Mouse (Mus musculus) heart, embryonic 11.5 days (tissue): ENCODE results near the gene Slco2a1. TPM values are rescaled to one million over a fixed set of nuclear protein-coding genes. Genes with fewer than 3 reads are reported as not detected.

Source experiments
- ATAC-seq: fragments of 200-750 bp; cut with Nextera tagmentation; replicated peaks from 2 replicates; pipeline ENCODE4 v1.8.0; 2017; ENCODE audit warnings: moderate library complexity; ENCODE audit not compliant: insufficient number of reproducible peaks, low FRiP score, low TSS enrichment
- H3K27ac ChIP-seq: fragments of 300-500 bp; sonication (generic); 2 replicates; pipeline ENCODE4 v1.5.1; 2014; ENCODE audit warnings: mild to moderate bottlenecking, low read depth, low read length
- H3K27me3 ChIP-seq: fragments of 300-500 bp; sonication (generic); 2 replicates; pipeline ENCODE4 v1.6.1; 2014; ENCODE audit warnings: mild to moderate bottlenecking, low read length, mixed read lengths; ENCODE audit not compliant: control insufficient read depth, insufficient read depth
- H3K36me3 ChIP-seq: fragments of 300-500 bp; sonication (generic); 2 replicates; pipeline ENCODE4 v1.6.1; 2014; ENCODE audit warnings: mild to moderate bottlenecking, low read length, moderate library complexity, mixed read lengths; ENCODE audit not compliant: control insufficient read depth, insufficient read depth
- H3K4me1 ChIP-seq: fragments of 300-500 bp; sonication (generic); 2 replicates; pipeline ENCODE4 v1.6.1; 2014; ENCODE audit warnings: low read length; ENCODE audit not compliant: control insufficient read depth, insufficient read depth
- H3K4me2 ChIP-seq: fragments of 300-500 bp; sonication (generic); 2 replicates; pipeline ENCODE4 v1.6.1; 2014; ENCODE audit warnings: mild to moderate bottlenecking, moderate library complexity
- H3K4me3 ChIP-seq: fragments of 300-500 bp; sonication (generic); 2 replicates; pipeline ENCODE4 v1.5.1; 2014; ENCODE audit warnings: low read depth, low read length
- H3K9ac ChIP-seq: fragments of 300-500 bp; sonication (generic); 2 replicates; pipeline ENCODE4 v1.6.1; 2014; ENCODE audit warnings: mild to moderate bottlenecking, low read depth, low read length, moderate library complexity
- H3K9me3 ChIP-seq: fragments of 300-500 bp; sonication (generic); replicated peaks from 2 replicates; pipeline ENCODE4 v1.6.1; 2016; ENCODE audit warnings: low read length; ENCODE audit not compliant: control insufficient read depth
- WGBS: fragments of 180-500 bp; shearing (Covaris S2); extraction: QIAGEN DNeasy Blood & Tissue Kit; methylation state at CpG from one replicate; pipeline ENCODE4 v1.1.7; 2014; ENCODE audit not compliant: insufficient replicate concordance; 5-methylcytosine and 5-hydroxymethylcytosine counted together
- polyA plus RNA-seq: library from polyadenylated mRNA; unstranded; fragments of >200 nt; fragmentation: Nextera tagmentation; extraction: Ambion mirVana; gene quantifications from 2 replicates; pipeline ENCODE4 v1.2.1, GENCODE M21; 2014

Slco2a1 gene
- polyA plus RNA-seq, 1 experiment from 2014 or later: 4.4 TPM

DNA sequence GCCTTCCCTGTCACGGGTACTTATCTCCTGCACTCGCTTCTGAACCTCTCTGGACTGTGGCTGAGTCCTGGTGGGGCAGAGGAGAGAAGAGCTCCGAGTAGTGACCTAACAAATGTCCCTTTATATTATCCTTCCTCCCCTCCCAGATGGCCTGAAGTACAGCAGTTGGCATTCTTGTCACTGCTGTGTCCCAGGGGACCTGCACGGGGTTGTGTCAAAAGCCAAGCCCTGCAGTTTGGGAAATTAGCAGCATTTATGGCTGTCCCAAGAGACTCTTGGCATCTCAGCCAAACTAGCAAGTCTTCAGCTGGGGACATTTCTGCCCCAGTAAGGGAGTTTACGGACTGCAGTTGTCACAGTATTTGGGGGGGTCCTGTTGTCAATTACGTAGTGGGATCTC is 151.0 kb downstream of the Slco2a1 start:
- no peak overlapping the region for H3K27ac ChIP-seq
- H3K9me3 ChIP-seq: no peaks in the 10 kb centered on the region
- H3K36me3 ChIP-seq: no peaks in the 10 kb centered on the region
- H3K4me1 ChIP-seq: peaks cover 22% of the 10 kb centered on the region
- WGBS: 65% methylated on average over 6 of the region's 6 CpGs
- no peak overlapping the region for H3K9ac ChIP-seq
- no peak for ATAC-seq
- H3K4me3 ChIP-seq: no peak overlapping the region
- no peak overlapping the region for H3K4me2 ChIP-seq
- no peaks in the 10 kb centered on the region for H3K27me3 ChIP-seq

DNA sequence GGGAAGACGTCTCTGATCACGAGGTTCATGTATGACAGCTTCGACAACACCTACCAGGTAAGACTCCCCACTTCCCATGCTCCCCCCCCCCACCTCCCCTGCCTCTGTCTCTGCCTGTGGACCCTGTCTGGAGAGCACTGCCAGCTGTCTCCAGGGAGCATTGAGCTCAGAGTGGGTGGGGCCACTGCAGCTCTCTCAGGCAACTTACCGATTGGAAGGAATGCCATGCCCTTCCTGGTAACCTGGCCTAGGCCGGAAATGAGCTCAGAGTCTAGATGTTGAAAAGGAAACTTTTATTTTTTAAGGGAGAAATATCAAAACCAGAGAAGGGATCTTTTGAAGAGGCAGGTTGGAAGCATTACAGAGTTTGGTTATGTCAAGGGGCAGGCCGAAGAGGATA is 151.9 kb downstream of the Slco2a1 start:
- H3K36me3 ChIP-seq: no peaks in the 10 kb centered on the region
- H3K9me3 ChIP-seq: no peaks in the 10 kb centered on the region
- ATAC-seq: no peak
- H3K4me3 ChIP-seq: no peak overlapping the region
- H3K27me3 ChIP-seq: no peaks in the 10 kb centered on the region
- peaks cover 26% of the 10 kb centered on the region for H3K4me1 ChIP-seq
- H3K4me2 ChIP-seq: no peak overlapping the region
- H3K27ac ChIP-seq: no peak overlapping the region
- H3K9ac ChIP-seq: no peak overlapping the region
- WGBS: 72% methylated on average over 6 of the region's 6 CpGs

DNA sequence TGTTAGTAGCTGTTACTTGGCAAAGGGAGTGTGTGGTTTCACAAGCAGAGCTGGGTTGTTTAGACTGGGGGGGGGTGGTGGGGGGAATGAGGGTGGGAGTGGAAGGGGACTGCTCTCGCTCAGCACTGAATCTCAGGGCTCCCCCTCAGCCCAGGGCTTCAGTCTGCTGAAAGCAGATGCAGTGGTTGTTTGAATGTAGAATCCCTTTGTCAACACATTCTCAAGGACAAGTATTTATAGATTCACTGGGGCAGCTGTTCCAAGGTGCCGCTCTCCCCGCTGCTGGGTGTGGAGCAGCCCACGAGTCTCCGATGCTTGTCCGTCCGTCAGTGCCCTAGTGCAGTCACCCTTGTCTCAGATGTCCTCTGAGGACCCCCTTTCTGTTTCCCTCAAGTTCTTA is 152.8 kb downstream of the Slco2a1 start:
- no peaks in the 10 kb centered on the region for H3K27me3 ChIP-seq
- ATAC-seq: no peak
- 60% methylated on average over 7 of the region's 7 CpGs for WGBS
- no peak overlapping the region for H3K9ac ChIP-seq
- no peaks in the 10 kb centered on the region for H3K36me3 ChIP-seq
- peaks cover 27% of the 10 kb centered on the region for H3K4me1 ChIP-seq
- H3K27ac ChIP-seq: peak overlapping the region; percentile 62; the same call in 1 of the 2 replicates
- no peaks in the 10 kb centered on the region for H3K9me3 ChIP-seq
- no peak overlapping the region for H3K4me3 ChIP-seq
- no peak overlapping the region for H3K4me2 ChIP-seq

DNA sequence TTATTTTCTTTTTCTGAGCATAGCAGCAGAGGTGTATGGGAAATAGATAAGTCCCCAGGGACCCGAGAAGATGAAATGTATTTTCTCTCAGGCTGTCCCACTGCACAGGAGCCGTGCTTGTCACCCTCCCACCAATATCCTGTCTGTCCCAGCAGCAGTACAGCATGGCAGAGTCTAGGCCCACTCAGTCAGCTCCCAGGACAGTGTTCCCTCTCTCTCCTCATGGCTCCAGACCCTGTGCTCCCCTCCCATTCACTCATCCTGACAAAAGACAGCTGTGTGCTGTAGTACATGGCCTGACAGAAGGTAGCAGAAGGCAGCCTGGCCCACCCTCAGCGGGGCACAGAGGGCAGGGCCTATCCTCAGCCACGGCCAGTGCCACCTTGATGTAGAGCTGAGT is 155.4 kb downstream of the Slco2a1 start:
- H3K4me3 ChIP-seq: no peak overlapping the region
- ATAC-seq: no peak
- no peaks in the 10 kb centered on the region for H3K9me3 ChIP-seq
- H3K4me2 ChIP-seq: no peak overlapping the region
- no peak overlapping the region for H3K27ac ChIP-seq
- 39% methylated on average over 4 of the region's 4 CpGs for WGBS
- H3K36me3 ChIP-seq: no peaks in the 10 kb centered on the region
- H3K9ac ChIP-seq: no peak overlapping the region
- H3K4me1 ChIP-seq: peaks cover 18% of the 10 kb centered on the region
- no peaks in the 10 kb centered on the region for H3K27me3 ChIP-seq

DNA sequence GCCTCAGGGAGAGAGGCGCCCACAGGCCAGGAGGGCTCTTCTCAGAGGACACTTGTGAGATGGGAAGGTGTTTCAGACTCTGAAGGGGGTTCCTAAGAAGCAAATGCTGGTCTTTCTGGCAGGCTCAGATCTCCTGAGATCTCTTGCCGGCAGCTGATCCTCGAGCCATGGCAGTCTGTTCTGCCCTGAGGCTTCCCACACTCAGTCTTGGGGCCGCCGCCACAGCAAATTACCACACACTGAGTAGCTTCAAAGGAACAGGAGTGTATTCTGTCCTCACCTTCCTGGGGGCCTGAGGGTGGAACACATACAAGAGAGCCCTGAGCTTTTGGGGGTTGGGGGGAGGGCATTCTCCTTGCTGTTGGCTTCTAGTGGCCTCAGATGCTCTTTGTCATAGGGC is 156.8 kb downstream of the Slco2a1 start:
- H3K27ac ChIP-seq: no peak overlapping the region
- H3K9ac ChIP-seq: peak overlapping the region; percentile 16; the same call in 1 of the 2 replicates
- no peak overlapping the region for H3K4me3 ChIP-seq
- H3K9me3 ChIP-seq: no peaks in the 10 kb centered on the region
- H3K36me3 ChIP-seq: no peaks in the 10 kb centered on the region
- H3K4me1 ChIP-seq: peaks cover 15% of the 10 kb centered on the region
- 38% methylated on average over 5 of the region's 5 CpGs for WGBS
- no peak for ATAC-seq
- H3K27me3 ChIP-seq: no peaks in the 10 kb centered on the region
- no peak overlapping the region for H3K4me2 ChIP-seq

Other genes starting within 250 kb of the Slco2a1 start
- gene Ryk, start 153.8 kb upstream of the Slco2a1 start, polyA plus RNA-seq: 17.4 and 20.4 TPM in 2 replicates
- 1.4 and 1.7 TPM in 2 replicates for gene Rab6b, start 123.1 kb downstream of the Slco2a1 start, polyA plus RNA-seq
- gene Srprb, start 213.4 kb downstream of the Slco2a1 start, polyA plus RNA-seq: 47.3 and 50.6 TPM in 2 replicates
- 0.44 and 2.0 TPM in 2 replicates for gene Gm20425, start 241.6 kb downstream of the Slco2a1 start, polyA plus RNA-seq
- 45.7 and 88.4 TPM in 2 replicates for gene Trf, start 241.7 kb downstream of the Slco2a1 start, polyA plus RNA-seq